Mouse (Mus musculus) spleen, postnatal 0 days (tissue): ENCODE data around the gene Itih2. TPM values are rescaled to one million over a fixed set of nuclear protein-coding genes. Genes with fewer than 3 reads are reported as not detected.

ENCODE experiments used
- polyA plus RNA-seq: library from polyadenylated mRNA; unstranded; fragments of >200 nt; fragmentation: Nextera tagmentation; extraction: Ambion mirVana; gene quantifications from 2 replicates; pipeline ENCODE4 v1.2.1, GENCODE M21; 2015

Itih2 gene
- 0.16 and 0.35 TPM in 2 replicates for polyA plus RNA-seq

GRCm38 (mm10) chr2:10131296-10131695 is at the start of gene Itih2:
TSS of gene Itih2 (minus strand) at chr2:10131396.

GRCm38 (mm10) chr2:10153201-10154075 is 22.2 kb upstream of the Itih2 start, which contains the start of gene Itih5:
TSS of gene Itih5 (plus strand) at chr2:10153571.

GRCm38 (mm10) chr2:10080310-10081010 is 50.7 kb downstream of the Itih2 start, which contains the start of the genes Atp5c1 and Kin:
TSS of gene Atp5c1 (minus strand) at chr2:10080510.
TSS of gene Kin (plus strand) at chr2:10080593.

GRCm38 (mm10) chr2:10048461-10048860 is 82.7 kb downstream of the Itih2 start, which contains the start of gene Taf3:
TSS of gene Taf3 (minus strand) at chr2:10048596.

Other genes starting within 250 kb of the Itih2 start
- gene 9230102O04Rik, start 241.9 kb downstream of the Itih2 start, polyA plus RNA-seq, result not detected in 2 replicates
- gene Gata3, start 241.4 kb downstream of the Itih2 start, polyA plus RNA-seq, result 1.3 and 1.9 TPM in 2 replicates
- gene Taf3, start 82.8 kb downstream of the Itih2 start, polyA plus RNA-seq, result 8.4 and 9.1 TPM in 2 replicates
- gene Atp5c1, start 50.9 kb downstream of the Itih2 start, polyA plus RNA-seq, result 326 and 330 TPM in 2 replicates
- gene Kin, start 50.8 kb downstream of the Itih2 start, polyA plus RNA-seq, result 22.7 and 23.5 TPM in 2 replicates
- 2.9 and 5.1 TPM in 2 replicates for gene Itih5, start 22.2 kb upstream of the Itih2 start, polyA plus RNA-seq
- 2.6 and 3.3 TPM in 2 replicates for gene Sfmbt2, start 239.1 kb upstream of the Itih2 start, polyA plus RNA-seq